Mouse (Mus musculus): Measurements from ENCODE around the gene Vps33b.
"Not testable (repeated sequence)": the region's sequence is repeated elsewhere in the genome, so short reads cannot be mapped to it uniquely, and the experiment has no call there.

Gene Vps33b

GRCm38 (mm10) chr7:80319846-80320496 is 50.5 kb downstream of the Vps33b start:
- DNase-seq (ENCODE audit: low read depth) = no peak

DNA sequence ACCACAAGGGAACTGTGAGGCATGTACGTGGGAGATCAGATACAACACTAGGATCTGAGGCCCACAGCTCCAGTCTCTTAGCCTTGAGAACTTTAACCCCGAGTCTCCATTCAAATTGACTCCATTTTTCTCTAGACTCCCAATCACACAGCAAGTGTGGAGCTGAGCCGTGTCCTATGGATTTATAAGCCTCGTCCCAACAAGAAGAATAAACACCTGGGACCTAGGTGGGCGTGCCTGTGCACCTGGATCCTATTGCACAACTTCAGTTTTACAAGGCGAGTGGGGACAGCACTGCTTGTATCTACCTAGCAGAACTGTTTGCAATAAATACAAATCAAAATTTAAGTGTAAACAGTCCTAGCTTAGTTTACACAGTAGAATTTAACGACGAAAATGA is 53.9 kb downstream of the Vps33b start:
- peak; percentile 33 for DNase-seq (ENCODE audit: low read depth)

GRCm38 (mm10) chr7:80324043-80324815 is 54.8 kb downstream of the Vps33b start, which contains the start of gene Rccd1:
Rccd1 (minus strand) TSS chr7:80324454.
- DNase-seq (ENCODE audit: low read depth) = peak; percentile 93

DNA sequence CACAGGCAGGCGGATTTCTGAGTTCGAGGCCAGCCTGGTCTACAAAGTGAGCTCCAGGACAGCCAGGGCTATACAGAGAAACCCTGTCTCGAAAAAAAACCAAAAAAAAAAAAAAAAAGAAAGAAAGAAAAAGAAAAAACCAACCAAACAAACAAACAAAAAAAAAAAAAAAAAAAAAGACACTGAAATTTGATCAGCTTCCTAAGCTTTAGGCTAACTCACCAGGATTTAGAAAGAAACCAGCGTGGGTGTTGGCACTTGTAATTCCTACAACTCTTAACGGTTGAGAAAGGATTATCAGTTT is 55.3 kb downstream of the Vps33b start:
- not testable (repeated sequence) for DNase-seq (ENCODE audit: low read depth)

DNA sequence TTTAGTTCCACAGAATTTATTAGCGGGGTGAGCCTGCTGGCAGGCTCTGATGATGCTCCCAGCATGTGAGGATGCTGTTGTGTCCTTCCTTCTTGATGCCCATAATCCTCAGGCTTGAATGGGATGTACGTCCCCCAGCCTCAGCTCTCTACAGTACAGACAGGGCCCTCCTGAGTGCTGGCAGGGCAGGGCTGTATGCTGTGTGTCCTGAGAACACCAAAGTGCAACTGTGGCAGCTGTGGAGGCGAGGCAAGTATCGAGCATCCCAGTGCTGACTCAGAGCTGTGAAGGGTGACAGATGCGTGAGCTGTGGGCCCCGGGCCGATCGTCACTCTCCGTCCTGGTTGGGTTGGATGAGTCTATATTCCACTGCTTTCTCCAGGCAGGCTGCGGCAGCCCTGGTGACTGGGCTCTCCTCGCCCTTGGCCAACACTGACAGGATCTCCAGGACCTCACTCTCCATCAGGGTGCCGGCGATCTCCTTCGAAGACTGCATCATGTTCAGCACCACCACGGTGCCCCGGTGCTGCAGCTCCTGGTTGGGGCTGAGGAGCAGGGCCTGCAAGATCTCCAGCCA is 55.9 kb downstream of the Vps33b start:
- DNase-seq (ENCODE audit: low read depth) = no peak

DNA sequence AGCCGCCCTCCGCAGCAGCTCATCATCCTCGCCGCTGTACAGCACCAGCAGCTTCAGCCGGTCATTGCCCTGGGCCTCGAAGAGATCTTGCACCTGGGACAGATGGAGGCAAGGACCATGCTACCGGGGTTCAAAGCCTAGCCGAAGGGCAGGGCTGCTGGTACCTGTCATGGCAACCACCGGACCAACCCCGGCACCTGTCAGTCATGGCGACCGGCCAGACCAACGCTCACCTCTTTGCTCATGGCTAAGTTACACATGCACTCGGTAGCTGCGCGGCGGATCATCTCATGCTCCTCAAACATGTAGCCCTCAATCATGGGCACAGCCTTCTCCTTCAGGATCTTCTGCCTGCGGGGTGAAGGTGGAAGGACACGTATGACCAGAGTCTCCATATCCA is 56.6 kb downstream of the Vps33b start:
- DNase-seq (ENCODE audit: low read depth) = no peak

DNA sequence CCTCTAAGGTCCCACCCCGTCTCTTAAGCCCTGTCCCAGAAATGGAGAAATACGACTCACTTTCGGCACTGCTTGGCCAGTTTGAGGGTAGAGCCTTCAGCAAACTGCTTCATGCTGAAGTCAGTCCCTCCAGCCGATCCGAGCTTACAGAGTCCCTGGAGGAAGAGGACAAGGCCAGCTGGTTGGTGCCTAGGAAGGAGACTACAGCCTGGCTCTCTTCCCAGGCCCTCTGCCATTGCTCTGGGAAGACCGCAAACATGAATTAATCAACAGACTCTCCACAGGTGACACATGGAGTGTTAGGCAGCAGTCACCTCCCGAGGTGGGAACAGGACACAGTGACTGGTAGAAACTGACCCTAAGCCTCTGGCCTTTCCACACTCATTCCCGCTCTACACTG is 60.8 kb downstream of the Vps33b start:
- DNase-seq (ENCODE audit: low read depth) = no peak

DNA sequence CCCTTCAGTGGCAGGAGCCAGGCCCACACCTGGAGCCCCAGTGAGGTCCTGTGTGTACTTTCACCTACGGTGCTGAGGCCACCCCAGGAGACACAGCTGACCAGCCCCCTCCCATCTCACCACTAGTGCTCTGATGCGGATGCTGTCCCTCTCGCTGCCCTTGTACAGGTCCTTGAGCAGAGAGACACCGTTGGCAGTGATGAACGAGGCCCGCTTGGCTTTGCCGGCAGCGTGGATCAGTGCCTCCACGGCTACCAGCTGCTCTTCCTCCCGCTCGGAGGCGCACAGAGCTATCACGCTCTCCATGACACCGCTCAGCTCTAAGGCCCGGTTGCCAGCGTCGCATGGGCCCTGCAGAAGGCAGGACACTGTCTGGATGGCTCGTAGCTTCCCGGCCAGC is 62.0 kb downstream of the Vps33b start:
- DNase-seq (ENCODE audit: low read depth) = no peak

DNA sequence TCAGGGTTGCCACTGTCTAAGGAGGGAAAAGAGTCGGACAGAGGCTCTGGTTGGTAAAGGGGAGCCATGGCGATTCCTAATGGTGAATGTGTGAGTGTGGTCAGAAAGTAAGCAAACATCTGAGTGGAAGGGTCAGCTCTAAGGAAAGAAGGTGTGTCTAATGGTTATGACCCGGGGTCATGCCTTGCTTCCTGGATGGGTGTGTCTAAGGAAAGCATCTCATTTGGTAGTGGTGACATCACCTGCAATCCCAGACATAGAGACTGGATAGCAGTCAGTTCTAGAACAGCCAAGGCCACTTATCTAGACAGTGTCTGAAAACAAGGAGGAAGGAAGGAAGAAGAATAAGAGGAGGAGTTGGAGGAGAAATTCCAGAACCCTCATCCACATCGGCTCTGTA is 65.4 kb downstream of the Vps33b start:
- no peak for DNase-seq (ENCODE audit: low read depth)

- no peak for DNase-seq (ENCODE audit: low read depth)
These were observed 67.5 kb downstream of the Vps33b start for GRCm38 (mm10) chr7:80336932-80337331.

GRCm38 (mm10) chr7:80339371-80339770 is 69.9 kb downstream of the Vps33b start:
- no peak for DNase-seq (ENCODE audit: low read depth)

DNA sequence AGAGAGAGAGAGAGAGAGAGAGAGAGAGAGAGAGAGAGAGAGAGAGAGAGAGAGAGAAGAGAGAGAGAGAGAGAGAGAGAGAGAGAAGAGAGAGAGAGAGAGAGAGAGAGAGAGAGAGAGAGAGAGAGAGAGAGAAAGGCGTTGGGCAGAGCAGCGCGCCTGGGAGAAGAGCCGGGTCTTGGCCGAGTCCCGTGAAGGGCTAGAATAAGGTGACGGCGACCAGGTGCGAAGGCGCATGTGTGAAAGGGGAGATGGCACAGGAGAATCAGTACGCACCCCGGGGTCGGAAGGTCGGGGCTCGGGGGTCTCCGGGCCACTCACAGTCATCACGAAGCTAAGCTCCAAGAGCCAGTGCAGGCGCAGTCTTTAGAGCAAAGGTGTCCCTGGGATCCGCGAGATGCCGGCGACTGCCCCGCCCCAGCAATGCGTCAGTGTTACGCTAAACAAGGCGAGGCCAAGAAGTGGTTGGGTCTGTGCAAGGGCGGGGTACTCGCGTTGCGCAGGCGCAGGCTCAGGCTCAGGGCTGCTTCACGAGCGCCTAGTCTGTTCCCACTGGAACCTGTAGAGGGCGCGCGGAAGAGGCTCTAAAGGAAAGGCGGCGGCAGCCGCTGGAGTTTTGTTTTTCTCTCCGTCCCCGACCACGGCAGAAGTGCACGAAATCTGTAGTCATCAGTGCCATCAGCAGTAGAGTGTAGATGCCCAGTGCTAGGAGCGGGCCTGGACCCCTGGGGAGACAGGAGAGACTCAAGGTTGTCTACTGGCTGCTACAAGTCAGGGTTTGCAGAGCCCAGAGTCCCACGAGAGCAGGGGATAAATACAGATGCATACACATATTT is 70.6 kb downstream of the Vps33b start:
- DNase-seq (ENCODE audit: low read depth) = peak; percentile 99

DNA sequence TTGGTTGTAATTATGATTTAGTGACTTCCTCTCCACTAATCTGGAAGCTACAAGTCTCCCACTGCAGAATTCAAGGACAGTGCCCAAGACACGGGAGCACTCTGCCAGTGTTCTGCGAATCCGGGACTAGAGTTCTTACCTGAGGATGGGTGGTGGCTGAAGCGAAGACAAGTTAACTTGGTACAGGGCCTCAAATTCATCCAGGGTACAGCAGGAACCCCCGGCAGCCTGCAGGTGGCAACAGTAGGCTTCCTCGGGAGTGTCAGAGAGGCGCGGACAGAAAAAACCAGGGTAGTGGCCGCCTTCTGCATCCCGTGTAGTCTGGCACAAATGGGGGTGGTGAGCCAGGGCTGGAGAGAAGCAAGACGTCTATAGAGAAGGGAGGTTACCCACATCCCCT is 71.3 kb downstream of the Vps33b start, which contains the start of gene Unc45a:
Gene Unc45a, minus strand, starts transcription at position 213 of the 400 bp plus-strand sequence.
- peak; percentile 69 for DNase-seq (ENCODE audit: low read depth)
